Mouse (Mus musculus) naive thymus-derived CD4-positive, alpha-beta T cell, adult 2 months (primary cell): ENCODE results near the gene Cd300lb.
"Not testable (repeated sequence)": the region's sequence is repeated elsewhere in the genome, so short reads cannot be mapped to it uniquely, and the experiment has no call there.

Experiments
- DNase-seq: peaks from one replicate; pipeline ENCODE4 v3.0.0-alpha.2; 2011; ENCODE audit warnings: low read depth

Cd300lb gene

GRCm38 (mm10) chr11:114934144-114934543 is at the start of gene Cd300lb:
Cd300lb (minus strand) TSS chr11:114934386.
- DNase-seq: no peak

DNA sequence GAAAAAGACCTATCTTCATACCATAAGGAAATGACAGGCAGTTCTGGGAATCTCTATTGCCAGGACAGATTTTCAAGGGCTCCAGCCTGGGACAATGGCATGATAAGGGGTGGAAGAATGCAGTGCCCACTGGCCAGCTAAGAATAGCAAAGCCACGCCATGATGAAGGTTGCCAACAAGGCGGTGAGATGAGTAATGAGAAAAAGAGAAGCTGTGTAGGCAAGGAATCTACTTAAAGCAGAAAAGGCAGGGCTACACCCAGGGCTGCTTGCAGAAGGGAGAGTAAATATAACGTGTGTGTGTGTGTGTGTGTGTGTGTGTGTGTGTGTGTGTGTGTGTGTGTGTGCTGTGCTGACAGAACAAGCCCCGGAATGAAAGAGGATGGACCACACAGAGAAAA is 47.7 kb upstream of the Cd300lb start:
- DNase-seq: no peak

- no peak for DNase-seq
Observed at GRCm38 (mm10) chr11:114972726-114973125, 38.5 kb upstream of the Cd300lb start.

DNA sequence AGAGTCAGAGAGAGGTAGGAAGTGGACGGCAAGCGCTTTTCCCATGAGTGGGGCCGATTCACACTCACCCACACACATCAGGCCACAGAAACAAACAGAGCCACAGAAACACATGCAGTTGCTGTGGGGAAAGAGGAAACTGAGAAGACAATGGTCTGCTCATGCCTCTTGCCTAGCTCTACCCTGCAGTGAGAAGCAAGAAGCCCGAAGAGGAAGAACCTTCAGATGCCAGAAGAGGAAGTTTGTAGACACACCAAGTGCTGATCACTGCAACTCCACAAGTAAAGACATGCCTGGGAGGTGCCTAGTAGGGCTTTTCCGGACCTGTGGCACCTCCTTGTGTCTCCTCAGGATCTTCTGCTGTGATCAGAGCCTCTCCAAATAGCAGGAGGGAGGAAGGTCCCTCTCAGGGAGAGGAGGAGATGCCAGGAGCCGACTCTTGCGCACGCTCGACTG is 34.6 kb upstream of the Cd300lb start, which contains the start of gene Cd300c:
Cd300c (minus strand) TSS at position 406 of the 456 bp plus-strand sequence.
- DNase-seq: no peak

DNA sequence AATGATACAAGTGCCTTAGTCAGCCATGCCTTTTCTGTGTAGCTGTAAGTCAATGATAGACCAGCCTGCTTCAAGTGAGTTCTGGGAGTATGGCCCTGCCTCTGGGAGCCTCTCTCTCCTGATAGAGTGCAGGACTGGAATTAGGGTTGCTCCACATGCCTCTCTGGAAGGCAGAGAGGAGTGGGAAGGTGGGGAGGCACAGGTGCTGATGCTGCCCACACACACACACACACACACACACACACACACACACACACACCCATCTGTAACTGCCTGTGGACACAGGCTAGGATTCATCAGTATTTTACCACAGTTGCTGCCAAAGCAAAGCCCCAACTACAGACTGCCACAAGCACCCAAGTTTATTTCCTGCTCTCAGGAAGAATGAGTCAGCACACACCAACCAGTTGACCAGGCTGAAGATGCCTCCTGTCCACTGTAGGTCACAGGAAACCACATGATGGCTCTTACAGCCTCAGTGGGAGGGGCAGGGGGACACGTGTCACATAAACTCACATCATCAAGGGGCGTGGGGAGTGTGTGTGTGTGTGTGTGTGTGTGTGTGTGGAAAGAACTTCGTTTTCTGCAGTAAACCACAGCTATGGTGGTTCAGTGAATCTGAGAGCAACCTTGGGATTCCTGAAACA is 31.1 kb upstream of the Cd300lb start:
- DNase-seq: no peak

DNA sequence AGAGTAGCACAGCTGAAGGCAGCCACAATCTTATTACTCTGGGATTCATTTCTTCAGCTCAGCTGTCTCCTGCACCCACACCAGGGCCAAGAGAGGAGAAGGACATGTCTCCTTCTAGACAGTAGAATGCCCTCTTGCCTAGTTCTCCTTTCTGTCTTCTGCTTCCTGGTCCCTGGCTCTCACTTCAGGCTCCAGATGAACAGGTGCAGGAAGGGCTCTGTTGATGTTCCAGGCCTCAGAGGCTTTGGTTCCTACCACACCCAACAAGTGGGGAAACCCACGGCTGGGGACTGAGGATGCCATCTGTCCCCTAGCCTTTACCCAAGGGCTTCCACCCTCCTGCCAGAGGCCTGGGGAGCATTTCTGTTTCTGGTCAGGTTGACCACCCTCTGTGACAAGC is 26.2 kb upstream of the Cd300lb start:
- DNase-seq: no peak

GRCm38 (mm10) chr11:114933591-114933990 is 595 bp downstream of the Cd300lb start:
- no peak for DNase-seq

DNA sequence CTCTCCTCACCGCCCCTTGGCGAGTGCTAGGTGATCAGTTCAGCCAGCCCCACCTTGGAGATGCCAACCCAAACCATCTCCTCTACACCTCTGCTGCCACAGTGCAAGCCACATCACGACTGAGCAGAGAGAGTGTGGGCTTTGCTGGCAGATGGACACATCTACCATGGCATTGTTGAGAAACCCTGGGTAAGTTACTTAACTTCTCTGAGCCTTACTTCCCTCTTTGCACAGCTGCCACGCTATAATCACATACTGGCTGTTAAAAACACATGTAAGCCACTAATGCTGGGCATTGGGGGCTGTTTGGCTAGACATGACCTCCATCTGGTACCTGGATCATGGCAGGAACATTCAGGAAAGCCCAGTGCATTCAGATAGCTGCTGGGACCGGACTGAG is 3.1 kb downstream of the Cd300lb start:
- DNase-seq: no peak

- no peak for DNase-seq
Observed at GRCm38 (mm10) chr11:114929581-114929980, 4.6 kb downstream of the Cd300lb start.

DNA sequence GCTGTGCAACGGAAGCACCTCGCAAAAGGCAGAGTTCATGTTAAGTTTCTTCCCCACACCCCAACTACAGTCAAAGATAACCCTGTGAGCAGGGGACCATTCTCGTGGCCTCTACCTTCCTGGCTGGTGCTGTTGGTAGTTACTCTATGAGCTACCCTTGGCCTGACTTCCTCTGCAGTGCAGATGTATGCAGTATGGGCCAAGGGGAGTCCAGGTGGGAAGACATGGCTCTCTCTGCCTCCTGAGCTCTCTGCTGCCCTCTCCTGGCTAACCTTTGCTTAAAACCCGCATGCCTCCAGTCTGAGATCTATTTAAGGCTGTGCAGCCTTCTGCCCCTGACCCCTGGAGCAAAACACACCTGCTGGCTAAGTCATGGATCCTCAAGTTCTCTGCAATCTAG is 10.2 kb downstream of the Cd300lb start:
- DNase-seq: peak; percentile 66

DNA sequence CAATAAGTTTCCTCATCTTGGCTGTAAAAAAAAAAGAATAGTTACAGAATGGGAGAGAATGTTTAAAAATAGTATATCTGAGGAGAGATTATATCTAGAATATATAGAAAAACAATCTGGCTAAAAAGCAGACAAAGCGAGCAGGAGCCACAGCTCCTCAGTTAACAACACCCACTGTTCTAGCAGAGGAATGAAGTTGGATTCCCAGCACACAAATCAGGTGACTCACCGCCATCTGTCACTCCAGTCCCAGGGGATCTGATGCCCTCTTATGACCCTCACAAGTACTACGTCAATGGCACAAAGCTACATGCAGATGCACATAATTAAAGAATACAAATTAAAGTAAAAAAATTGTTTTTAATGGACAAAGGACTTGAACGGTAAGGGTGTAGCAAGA is 11.7 kb downstream of the Cd300lb start:
- no peak for DNase-seq

DNA sequence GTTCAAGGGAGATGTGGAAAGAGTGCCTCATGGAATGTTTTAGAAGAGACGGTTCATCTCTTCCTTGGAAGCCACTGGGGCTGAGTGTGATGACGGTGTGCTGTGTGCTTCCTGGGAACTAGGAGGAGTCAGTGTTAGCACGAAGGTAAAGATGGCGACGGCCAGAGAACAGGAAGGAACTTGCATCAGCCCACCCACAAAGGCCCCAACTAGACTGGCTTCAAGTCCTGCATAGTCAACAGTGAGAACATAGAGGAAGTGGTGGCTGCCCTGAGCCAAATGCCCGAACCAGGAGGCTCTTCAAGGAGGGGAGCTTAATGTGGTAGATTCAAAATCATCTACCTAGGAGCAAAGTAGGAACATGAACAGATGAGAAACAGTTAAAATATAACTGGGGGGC is 17.1 kb downstream of the Cd300lb start:
- DNase-seq: no peak

DNA sequence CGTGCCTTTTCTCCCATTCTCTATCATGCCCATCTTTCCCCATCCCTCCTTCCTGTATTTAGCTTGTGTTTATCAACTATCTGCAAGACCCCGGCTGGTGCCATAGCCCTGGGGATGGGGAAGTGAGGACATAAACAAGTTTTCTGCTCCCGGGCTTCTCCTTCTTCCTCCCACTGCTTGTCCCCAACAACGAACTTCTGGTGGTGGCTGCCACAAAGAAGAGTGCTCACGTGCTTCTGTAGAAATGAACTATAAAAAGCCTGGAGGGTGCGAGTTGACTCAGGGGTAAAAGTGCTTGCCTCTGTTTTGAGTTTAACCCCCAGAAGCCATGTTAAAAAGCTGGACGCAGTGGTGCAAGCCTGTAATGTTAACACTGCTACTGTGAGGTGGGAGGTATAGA is 19.2 kb downstream of the Cd300lb start:
- DNase-seq: no peak

GRCm38 (mm10) chr11:114912847-114913246 is 21.3 kb downstream of the Cd300lb start:
- DNase-seq: peak; percentile 71

DNA sequence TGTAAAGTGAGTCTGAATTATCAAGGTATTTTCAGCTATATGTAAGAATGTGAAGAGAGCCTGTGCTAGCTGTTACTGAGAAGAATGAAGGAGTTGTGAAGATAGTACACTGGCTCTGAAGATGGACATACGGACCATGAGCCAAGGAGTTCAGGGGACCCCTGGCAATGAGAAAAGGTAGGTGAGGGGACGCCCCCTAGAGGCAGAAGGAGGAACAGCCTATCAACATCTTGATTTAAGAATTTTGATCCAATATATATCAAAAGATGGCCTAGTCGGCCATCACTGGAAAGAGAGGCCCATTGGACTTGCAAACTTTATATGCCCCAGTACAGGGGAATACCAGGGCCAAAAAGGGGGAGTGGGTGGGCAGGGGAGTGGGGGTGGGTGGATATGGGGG is 24.6 kb downstream of the Cd300lb start:
- not testable (repeated sequence) for DNase-seq

DNA sequence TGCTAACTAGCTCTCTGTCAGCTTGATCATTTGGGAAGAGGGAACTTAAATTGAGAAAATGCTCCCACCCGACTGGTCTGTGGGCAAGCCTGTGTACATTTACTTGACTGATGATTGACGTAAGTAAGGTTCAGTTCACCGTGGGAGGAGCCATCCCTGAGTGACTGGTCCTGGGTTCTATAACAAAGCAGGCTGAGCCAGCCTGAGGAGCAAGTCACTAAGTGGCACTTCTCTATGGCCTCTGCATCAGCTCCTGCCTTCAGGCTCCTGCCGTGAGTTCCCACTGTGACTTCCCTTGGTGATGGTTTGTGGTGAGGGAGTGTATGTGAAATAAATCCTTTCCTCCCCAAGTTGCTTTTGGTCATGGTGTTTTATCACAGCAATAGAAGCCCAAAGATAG is 26.1 kb downstream of the Cd300lb start:
- no peak for DNase-seq

- DNase-seq: no peak
Observed at GRCm38 (mm10) chr11:114907567-114907966, 26.6 kb downstream of the Cd300lb start.

- DNase-seq: no peak
Observed at GRCm38 (mm10) chr11:114903224-114903623, 31.0 kb downstream of the Cd300lb start.

DNA sequence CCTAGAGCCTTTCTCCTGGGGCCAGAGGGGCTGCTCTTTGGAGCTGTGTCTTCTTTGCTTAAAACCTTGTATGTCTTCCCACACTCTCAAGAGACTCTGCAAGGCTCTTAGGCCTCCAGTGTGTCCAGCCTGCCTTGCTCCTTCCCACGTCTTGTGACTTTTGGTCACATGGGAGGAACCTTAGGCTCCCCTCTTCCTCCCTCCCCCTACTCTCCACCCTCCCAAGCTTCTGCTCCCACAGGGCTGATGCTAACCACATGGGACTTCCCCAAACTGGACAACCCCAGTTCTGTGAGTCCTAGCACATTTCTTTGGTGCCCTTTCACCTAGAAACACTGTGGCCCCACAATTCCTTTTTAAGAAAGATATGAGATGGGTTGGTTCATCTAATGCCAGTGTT is 36.2 kb downstream of the Cd300lb start:
- DNase-seq: no peak

DNA sequence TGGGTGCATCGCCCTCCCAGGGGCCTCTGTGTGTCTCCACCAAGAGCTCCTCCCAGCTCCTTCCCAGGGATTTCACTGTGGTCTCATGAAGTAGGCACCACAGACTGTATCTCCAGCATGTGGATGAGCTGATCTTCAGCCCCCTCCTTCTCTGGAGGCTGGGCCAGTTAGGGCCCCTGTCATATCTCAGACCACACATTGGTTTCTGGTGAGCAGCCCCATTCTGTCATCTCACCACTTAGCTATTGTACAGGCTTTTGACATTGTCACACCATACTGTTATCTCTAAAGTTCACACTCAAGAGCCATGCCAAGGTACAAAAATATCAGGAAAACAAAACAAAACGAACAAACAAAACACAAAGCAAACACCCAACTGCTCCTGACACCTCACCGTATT is 38.1 kb downstream of the Cd300lb start:
- no peak for DNase-seq

- DNase-seq: no peak
Observed at GRCm38 (mm10) chr11:114890542-114890941, 43.6 kb downstream of the Cd300lb start.

DNA sequence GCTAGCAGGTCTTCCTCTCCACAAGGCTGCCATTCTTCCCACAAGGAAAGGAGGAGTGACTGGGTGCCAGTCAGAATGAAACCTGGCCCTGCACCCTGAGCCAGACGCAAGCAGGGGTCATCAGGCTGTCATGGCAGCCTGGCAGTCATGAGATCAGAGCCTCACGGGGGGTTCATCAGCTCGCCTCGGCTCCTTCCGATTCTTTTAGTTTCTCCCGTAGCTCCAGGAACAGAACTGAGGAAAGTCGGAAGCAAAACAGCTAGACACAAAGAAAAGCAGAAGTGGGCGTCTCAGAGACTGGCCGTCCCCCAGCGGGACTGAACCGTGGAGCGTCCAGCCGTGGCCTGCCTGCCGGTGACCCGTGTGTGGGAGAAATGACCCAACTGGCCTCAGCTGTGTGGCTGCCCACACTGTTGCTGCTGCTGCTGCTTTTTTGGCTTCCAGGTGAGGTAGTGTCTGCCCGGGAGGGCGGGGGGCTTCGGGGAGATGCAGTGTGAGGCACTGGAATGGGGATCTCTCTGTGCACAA is 44.1 kb downstream of the Cd300lb start, which contains the start of gene Cd300a:
Cd300a (plus strand) TSS at position 51 of the 528 bp plus-strand sequence.
- DNase-seq: no peak

DNA sequence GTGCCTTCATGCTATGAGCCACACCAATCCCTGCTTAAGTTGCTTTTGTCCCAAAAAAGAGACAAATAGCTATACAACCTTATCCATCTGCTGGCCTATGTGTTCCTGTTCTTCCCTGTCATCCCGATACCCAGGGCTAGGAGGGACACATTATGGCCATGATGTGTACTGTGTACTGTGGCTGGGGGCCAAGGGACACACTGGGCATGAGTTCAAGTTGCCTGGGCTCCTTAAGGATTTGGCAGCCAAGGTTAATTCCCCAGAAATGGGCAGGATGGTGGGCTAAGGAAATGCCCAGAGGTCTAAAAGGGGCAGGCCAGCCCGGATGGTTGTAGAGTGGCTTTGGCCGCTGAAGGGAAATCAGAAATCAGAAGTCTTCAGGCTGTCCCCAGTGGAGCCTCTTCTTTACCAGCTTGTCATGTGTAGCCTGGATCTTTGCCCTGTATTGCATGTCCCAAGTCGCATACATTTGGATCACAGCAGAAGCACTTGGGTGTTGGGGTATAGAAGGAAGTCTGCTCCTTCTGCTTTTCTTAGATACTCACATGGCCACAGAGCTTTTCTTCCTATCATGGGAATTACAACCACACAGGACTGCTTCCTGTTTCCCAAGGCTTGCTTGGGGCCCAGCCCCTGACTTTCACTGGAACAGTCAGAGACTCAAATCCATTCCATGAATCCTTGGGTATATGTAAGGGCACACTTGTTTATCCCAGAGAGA is 49.6 kb downstream of the Cd300lb start:
- no peak for DNase-seq
